Mouse (Mus musculus) neural tube, embryonic 11.5 days (tissue): ENCODE measurements around the gene Fus. TPM values are rescaled to one million over a fixed set of nuclear protein-coding genes. Genes with fewer than 3 reads are reported as not detected.

Source experiments
- polyA plus RNA-seq: library from polyadenylated mRNA; unstranded; fragments of >200 nt; fragmentation: Nextera tagmentation; extraction: Ambion mirVana; gene quantifications from 2 replicates; pipeline ENCODE4 v1.2.1, GENCODE M21; 2014

Fus gene
- polyA plus RNA-seq, 1 experiment from 2014 or later = 51.6 TPM

Other genes starting within 250 kb of the Fus start
- gene Ctf2, start 235.3 kb upstream of the Fus start, polyA plus RNA-seq = 0.18 TPM in 1 of 2 replicates, not detected in the other
- gene Fbxl19, start 222.9 kb upstream of the Fus start, polyA plus RNA-seq = 6.7 and 7.7 TPM in 2 replicates
- 5.5 and 6.5 TPM in 2 replicates for gene Orai3, start 197.6 kb upstream of the Fus start, polyA plus RNA-seq
- 27.2 and 28.5 TPM in 2 replicates for gene Setd1a, start 190.8 kb upstream of the Fus start, polyA plus RNA-seq
- gene Gm49388, start 181.8 kb upstream of the Fus start, polyA plus RNA-seq = not detected in 2 replicates
- gene Hsd3b7, start 166.9 kb upstream of the Fus start, polyA plus RNA-seq = 7.1 and 8.3 TPM in 2 replicates
- gene Stx4a, start 143.2 kb upstream of the Fus start, polyA plus RNA-seq = 10.4 and 10.7 TPM in 2 replicates
- 7.8 and 8.1 TPM in 2 replicates for gene Stx1b, start 142.9 kb upstream of the Fus start, polyA plus RNA-seq
- gene Zfp646, start 91.2 kb upstream of the Fus start, polyA plus RNA-seq = 19.8 and 21.9 TPM in 2 replicates
- 26.6 and 30.6 TPM in 2 replicates for gene Zfp668, start 90.6 kb upstream of the Fus start, polyA plus RNA-seq
- gene Prss53, start 76.5 kb upstream of the Fus start, polyA plus RNA-seq = 0.46 and 0.61 TPM in 2 replicates
- not detected in 2 replicates for gene Gm21974, start 72.0 kb upstream of the Fus start, polyA plus RNA-seq
- 53.9 and 59.6 TPM in 2 replicates for gene Vkorc1, start 71.8 kb upstream of the Fus start, polyA plus RNA-seq
- 99.7 and 109 TPM in 2 replicates for gene Bckdk, start 63.4 kb upstream of the Fus start, polyA plus RNA-seq
- 52.3 and 56.6 TPM in 2 replicates for gene Kat8, start 54.9 kb upstream of the Fus start, polyA plus RNA-seq
- 1.6 and 2.0 TPM in 2 replicates for gene Prss8, start 37.4 kb upstream of the Fus start, polyA plus RNA-seq
- 11.6 and 11.7 TPM in 2 replicates for gene Prss36, start 20.7 kb upstream of the Fus start, polyA plus RNA-seq
- 6.3 and 8.6 TPM in 2 replicates for gene Pycard, start 26.4 kb downstream of the Fus start, polyA plus RNA-seq
- gene Trim72, start 36.5 kb downstream of the Fus start, polyA plus RNA-seq = not detected in 2 replicates
- gene Itgam, start 95.2 kb downstream of the Fus start, polyA plus RNA-seq = 0.37 and 0.64 TPM in 2 replicates
- gene Gm49368, start 95.2 kb downstream of the Fus start, polyA plus RNA-seq = not detected in 2 replicates
- not detected in 2 replicates for gene Itgax, start 162.1 kb downstream of the Fus start, polyA plus RNA-seq
- gene Itgad, start 186.9 kb downstream of the Fus start, polyA plus RNA-seq = not detected in 2 replicates
- 2.3 and 3.4 TPM in 2 replicates for gene Cox6a2, start 238.9 kb downstream of the Fus start, polyA plus RNA-seq